Mouse (Mus musculus): Measurements from ENCODE around the gene Srp68.

Gene Srp68

DNA sequence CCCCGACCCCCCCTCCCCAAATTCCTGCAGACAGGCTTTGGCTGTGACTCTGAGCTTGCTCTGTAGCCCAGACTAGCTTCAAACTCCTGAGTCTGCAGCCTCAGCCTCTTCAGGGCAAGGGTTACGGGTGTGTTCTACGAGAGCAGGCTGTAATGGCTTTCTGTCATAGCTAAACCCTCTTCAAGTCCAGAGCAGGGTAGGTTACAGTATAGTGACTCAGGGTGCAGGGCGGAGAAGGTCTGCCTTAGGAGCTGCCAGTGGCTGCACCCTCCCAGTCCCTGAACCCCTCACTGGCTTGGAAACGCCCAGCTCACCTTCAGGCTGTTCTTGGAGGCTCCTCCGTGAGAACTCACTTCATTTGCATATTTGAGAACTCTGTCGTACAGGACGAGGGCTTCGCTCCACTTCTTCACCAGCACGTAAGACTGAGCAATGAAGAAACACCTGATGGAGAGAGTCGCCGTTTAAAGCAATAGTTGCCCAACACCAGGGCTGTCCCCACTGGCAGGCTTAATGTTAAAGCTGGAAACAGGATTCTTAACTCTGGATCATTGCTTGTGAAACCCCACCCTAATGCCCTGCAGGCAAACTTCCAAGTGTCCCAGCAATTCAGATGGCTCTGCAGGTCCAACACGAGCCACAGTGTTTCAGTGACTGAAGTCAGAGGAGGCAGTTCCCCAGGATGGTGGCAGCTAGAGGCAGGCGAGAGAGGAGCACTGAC lies 26.4 kb downstream of the Srp68 start:
- no peak for DNase-seq (ENCODE audit: low read depth, low spot score)

DNA sequence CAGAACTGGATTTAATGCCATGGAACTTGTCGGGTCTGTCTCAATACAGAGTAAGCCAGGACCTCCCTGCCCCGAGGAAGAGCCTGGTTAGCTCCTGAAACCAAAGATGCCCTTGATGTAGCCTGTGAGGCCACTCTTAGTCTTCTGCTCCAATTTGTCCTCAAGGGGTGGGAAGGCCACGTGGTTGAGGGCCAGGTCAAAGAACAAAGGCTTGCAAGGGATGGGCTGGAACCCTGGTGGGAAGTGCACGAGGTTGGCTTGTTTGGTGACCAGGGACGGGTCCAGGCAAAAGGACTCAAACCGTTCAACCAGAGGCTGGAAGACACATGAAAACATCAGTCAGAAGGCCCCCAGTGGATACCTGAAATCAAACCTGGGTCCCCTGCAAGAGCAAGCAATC lies 28.4 kb downstream of the Srp68 start:
- DNase-seq (ENCODE audit: low read depth, low spot score) = no peak

DNA sequence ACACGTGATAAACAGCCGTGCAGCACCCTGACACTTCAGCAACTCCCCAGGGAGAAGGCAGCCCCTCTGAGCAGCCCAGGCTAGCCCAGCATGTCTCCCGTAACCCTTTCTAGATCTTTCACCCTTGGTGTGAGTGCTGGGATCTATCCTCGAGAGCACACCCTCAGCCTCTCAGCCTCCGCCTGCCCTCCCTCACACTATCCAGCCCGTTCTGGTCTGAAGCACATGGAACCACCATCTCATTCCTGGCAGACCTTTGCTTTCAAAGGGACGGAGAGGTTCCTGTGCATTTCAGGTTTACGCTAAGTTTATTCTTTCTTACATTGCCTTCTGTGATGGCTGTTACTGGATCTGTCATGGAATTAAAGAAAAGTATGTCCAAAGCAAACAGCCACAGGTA lies 29.4 kb downstream of the Srp68 start:
- DNase-seq (ENCODE audit: low read depth, low spot score) = no peak

DNA sequence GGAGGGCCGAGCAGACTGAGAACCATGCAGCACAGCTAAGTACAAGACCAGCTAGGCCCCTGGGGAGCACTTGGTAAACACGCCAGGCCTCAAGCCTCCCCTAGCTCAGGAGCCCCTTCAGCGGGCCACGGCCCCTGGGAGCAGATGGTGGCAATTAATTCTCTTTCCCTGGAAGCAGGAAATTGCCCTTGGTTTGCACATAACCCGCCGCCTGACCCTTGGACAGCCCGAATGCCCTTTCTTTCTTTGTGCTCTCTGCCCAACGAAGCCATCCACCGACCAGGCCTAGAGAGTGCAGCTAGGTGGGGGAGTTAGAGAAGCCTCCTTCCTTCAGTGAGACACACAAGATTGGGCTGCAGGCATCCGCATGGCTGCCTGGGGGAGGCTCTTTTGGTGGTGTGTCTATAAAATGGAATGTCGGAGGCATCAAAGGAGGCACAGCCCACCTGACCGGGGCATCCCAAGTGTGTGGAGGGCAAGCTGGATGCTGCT lies 32.2 kb downstream of the Srp68 start:
- DNase-seq (ENCODE audit: low read depth, low spot score) = no peak

DNA sequence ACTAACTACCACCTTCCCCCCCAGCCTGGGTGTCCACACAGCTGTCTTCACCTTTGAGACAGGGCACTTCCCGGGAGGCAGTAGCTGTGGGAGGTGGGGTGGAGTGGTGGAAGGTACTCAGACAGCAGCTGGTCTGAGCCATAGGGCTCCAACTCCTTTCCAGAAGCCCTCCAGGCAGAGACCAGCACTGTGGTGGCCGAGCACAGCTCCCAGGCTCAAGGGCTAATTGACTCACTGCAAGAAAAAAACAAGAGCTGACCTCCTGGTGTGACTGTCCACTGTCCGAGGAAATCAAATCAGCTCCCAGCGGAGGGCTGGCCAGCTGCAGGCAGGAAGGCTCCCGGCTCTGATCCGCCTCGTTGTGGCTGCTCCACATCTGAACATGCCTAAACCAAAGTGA lies 34.2 kb downstream of the Srp68 start:
- no peak for DNase-seq (ENCODE audit: low read depth, low spot score)

DNA sequence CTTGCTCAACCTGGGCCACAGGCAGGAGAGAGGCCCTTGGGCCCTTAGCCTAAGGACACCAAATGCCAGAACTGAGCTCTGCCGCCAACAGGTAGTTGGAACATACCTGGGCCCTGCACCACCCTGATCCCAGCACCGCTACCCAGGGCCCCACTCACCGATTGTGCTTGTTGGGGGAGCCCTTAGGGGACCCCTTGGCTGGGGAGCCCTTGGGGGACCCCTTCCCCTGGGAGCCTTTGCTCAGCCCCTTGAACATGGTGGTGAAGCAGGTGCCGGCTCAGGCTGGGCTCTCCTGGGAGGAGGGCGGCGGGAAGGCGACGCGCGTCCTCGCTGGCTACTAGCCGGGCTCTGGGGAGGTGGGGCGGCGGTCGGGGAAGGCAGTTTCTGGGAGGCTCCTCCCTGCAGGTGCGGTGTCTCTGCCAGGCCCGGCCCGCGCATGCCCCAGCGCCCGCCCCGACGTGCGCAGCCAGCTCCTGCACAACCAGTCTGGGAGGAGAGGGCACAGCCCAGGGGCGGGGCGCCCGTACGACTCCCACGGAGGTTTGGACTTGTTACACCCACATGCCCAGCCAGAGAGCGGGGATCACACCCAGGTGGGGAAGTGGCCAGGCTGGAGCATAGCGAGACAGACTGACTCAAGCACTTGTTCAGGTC lies 36.1 kb downstream of the Srp68 start, which contains the start of gene Evpl:
TSS of gene Evpl (minus strand) at position 336 of the 654 bp plus-strand sequence.
- DNase-seq (ENCODE audit: low read depth, low spot score) = no peak

DNA sequence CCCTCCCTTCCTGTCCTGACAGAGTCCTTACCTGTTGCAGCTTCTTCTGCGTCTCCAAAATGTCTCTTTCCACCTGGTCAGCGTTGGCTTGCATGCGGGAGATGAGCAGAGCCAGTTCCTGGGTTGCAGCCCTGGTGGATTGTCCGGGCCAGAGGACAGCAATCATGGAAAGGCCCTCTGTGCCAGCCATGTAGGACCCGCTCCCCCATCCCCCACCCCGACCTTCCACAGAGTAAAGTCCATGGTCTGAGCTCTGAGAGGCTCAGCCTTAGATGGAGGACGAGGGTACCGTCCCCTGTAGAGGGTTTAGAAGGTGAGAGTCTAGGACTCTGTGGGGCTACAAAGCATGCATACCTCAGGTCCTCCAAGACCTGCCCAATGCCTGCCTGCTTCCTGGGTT lies 39.1 kb downstream of the Srp68 start:
- DNase-seq (ENCODE audit: low read depth, low spot score) = no peak

DNA sequence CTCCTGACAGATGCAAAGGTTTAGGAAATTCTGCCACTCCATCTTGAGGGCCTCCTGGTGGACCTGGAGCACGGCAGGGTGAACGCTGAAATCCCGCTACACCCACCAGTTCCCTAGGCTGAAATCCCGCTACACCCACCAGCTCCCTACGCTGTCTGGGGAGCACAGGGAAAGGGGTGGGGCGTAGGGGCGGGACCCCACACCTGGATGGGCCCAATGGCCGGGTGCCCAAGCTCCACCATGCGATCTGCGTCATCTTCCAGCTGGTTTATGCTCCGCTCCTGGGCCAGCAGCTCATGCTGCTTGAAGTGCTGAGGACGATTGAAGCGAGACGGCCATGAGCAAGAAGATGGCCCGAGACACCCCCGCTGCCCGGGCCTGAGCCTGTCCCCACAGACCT lies 41.6 kb downstream of the Srp68 start:
- no peak for DNase-seq (ENCODE audit: low read depth, low spot score)

DNA sequence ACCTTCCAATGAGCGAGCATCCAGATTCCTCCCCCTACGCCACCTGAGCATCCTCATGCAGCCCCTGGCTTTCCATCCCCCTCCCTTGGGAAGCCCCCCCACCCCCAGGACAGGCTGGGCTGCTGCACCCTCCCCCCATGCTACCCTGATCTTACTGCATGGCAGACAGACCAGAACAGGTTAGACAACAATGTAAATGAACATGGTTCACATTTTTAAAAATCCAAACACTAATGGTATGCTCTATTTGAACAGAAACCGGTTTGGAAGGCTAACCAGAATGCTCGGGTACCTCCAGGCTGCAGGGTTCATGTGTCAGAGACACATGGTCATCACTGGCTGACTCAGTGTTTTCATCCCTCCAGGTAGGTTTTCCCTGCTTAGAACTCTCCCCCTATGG lies 45.3 kb downstream of the Srp68 start:
- DNase-seq (ENCODE audit: low read depth, low spot score) = no peak

DNA sequence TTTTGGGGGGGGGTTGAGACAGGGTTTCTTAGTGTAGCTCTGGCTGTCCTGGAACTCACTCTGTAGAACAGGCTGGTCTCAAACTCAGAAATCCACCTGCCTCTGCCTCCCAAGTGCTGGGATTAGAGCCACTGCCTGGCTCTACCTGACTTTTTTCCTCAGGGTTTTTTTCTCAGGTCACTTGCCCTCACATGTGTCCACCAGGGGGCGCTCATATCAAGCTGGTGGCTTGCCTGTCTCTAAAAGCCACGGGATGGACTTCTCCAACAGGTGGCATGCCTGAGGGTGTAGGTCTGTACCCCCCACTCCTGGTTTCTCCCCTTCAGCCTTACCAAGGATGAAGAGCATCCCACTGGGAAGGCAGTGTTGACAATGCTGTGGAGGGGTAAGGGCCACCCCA lies 47.6 kb downstream of the Srp68 start:
- DNase-seq (ENCODE audit: low read depth, low spot score) = peak; percentile 17

DNA sequence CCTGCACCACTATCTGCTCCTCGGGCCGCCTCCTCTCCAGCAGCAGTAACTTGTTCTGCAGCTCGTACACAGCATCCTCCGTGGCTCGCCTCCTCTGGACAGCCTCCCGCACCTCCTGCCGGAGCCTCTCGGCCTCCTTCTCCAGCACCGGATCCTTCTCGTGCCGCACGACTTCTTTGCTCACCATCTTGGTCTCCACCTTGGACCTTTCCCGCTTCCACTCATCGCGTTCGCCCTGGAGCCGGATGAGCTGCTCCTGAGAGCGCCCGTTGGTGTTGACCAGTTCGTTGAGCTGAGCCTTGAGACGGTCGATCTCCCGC lies 51.3 kb downstream of the Srp68 start:
- no peak for DNase-seq (ENCODE audit: low read depth, low spot score)

DNA sequence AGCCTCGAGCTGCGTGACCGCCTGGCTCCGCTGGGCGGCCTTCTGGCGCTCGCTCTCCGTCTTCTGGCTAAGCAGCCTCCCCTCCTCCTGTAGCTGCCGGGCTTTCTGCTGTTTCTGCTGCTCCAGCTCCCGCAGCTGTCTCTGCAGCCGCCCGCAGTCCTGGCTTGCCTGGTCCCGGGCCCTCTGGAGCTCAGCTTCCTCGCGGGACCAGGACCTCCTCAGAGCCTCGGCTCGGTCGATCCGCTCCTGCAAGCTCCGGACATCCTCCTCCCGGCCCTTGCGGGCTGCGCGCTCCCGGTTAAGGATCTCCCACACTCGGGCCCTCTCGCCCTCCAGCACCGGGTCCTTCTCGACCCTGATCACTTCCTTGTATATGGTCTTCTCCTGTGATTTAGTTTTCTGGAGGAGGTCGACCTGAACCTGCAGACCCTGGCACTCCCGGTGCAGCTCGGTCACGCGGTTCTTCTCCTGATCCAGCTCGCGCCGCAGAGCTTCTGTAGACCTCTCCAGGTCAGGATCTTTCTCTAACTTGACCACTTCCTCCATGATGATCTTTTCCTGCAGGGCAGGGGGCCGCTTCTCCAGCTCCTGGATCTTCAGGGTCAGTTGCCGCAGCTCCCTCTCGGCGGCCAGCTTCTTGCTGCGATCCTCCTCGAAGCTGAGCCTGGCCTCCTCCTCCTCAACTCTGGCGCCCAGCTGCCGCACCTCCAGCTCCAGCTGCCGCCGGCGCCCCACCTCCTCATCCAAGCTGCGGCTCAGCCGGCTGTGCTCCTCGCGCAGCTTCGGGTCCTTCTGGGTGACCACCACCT lies 51.9 kb downstream of the Srp68 start:
- DNase-seq (ENCODE audit: low read depth, low spot score) = no peak

DNA sequence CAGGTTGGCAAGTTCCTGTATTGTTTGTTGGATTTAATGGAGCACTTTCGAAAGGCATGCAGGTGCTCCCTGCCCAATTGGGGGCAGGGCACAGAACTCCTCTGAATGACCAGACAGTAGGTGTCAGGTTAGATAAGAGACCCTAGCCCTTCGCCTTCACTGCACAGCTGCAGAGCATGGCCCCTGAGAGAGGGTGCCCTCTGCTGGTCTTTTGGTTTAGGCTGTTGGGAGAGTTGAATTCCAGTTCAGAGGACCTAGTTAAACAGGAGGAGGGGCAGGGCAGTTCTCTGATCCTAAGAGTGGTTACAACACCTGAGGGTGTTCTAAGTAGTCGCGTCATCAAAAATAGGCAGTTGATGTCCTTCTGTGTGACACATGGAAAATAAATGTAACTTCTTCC lies 54.1 kb downstream of the Srp68 start:
- DNase-seq (ENCODE audit: low read depth, low spot score) = no peak

DNA sequence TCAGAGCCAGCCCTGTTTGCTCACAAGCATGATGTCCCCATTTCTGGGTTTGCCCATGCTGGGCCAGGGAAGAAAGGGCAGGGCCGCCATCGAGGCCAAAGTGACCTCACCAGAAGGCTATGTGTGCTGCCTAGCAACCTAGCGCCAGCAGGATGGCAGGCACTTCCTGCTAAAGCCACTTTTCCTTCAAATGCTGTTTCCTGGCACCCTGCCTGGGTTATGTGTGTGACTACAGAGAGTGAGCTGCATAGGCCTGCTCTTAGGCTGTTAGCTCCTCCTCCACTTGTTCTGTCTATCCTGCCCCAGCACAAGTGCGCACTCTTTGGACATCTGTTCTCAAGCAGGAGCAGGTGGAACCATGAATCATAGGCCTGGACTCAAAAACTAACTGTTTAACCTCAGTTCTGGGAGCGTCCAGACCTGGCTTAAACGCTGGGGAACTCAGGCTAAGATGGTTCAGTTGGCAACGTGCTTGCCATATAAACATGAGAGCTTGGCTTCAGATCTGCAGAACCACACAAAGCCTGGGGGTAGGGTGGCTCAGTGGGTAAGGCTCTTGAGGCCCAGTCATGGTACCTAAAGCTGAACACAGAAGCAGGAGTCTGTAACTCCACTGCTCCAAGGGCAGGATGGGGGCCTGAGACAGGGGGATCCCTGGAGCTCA lies 55.1 kb downstream of the Srp68 start:
- DNase-seq (ENCODE audit: low read depth, low spot score) = peak; percentile 84

DNA sequence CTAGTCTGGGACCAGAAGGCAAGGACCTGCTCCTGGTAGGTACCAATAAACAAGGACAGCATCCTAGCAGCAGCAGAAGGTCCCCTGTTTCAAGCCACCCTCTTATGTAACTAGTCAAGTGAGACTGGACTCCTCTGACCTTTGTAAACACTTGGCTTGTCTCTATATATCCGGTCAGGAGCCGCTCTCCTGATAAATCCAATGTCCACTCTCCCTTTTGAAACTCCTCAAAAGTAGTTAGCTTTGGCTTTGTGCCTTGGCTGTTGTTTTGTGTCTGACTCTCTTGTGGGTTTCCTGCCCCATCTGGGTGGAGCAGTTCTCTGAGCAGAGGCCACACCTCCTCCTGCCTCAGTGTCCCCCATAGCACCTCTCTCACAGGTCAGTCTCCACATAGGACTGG lies 55.8 kb downstream of the Srp68 start:
- DNase-seq (ENCODE audit: low read depth, low spot score) = no peak

DNA sequence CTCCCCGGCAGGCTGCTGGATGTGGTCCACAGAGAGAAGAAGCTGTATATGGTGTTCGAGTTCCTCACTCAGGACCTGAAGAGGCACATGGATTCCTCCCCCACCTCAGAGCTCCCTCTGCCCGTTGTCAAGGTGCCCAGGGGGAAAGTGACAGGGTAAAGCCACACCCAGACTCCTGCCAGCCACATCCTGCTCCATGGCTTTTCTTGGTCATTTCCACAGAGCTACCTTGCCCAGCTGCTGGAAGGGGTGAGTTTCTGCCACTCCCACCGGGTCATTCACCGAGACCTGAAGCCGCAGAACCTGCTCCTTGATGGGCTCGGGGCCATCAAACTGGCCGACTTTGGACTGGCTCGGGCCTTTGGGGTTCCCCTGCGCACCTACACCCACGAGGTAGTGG lies 57.5 kb downstream of the Srp68 start:
- DNase-seq (ENCODE audit: low read depth, low spot score) = no peak

DNA sequence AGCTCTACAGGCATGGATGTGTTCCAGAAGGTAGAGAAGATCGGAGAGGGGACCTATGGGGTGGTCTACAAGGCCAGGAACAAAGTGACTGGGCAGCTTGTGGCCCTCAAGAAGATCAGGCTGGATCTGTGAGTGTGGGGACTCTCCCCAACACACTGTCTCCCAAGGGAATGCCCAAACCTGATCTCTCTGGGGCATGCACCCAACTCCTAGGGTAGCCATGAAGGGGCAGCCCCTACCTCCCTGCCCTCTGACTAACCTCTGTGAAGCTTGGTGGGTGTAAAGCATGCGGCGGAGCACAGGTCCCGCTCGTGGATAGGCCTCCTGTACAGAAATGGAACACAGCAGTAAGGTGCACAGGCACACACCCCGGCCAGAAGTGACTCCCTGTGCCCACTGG lies 58.0 kb downstream of the Srp68 start:
- no peak for DNase-seq (ENCODE audit: low read depth, low spot score)

DNA sequence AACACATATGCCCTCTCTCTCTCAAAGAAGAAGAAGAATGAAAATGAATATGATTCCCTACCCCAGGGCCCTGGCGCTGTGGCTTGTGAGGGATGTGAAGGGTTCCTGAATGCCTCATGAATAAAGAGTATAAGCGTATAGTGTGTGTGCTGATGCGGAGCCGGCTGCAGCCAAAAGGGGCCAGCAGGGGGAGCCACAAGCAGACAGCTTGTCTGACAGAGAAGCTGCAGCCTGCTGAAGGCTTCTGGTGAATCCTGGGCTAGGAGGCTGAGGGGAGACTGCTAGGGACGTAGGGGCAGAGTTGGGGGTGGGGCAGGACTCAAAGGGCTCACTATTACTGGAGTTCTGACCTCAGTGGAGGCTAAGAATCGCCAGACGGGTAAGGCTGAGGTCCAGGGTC lies 58.8 kb downstream of the Srp68 start:
- no peak for DNase-seq (ENCODE audit: low read depth, low spot score)

DNA sequence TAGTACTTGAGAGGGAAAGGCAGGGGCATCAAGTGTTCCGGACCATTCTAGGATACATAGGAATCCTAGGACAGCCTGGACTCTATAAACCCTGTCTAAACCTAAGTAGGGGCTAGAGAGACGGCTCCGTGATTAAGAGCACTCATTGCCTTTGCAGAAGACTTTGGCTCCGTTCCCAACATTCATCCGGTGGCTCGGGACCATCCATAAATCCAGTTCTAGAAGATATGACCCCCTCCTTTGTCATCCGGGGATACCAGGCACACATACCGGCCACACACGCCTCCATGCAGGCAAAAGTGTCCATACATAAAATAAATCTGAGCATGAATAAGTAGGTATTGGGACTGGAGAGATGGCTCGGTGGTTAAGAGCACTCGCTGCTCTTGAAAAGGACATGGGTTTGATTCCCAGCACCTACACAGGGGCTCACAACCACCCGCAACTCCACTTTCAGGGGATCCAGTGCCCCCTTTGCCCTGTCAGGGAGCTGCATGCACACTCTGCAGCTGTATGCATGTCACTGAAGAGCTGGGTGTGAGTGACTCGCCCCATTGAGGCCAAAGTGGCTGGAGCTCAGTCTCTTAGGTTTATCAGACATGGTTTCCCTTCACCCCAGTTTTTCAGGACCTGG lies 60.0 kb downstream of the Srp68 start:
- DNase-seq (ENCODE audit: low read depth, low spot score) = no peak

DNA sequence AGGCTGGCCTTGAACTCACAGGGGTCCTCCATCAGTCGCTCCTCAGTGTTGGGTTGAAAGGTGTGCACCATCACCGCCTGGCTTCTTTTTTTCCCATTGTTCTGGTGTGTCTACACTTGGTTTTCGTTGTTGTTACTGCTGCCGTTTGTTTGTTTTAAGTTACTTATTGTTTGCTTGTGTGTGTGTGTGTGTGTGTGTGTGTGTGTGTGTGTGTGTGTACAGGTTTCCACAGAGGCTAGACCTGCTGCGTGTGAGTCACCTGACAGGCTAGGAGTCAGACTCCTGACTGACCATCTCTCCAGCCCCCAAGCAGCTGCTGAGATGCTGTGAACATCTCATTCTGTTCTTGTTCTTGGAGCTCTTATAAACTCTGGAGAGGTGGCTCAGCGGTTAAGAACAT lies 61.2 kb downstream of the Srp68 start:
- DNase-seq (ENCODE audit: low read depth, low spot score) = no peak

DNA sequence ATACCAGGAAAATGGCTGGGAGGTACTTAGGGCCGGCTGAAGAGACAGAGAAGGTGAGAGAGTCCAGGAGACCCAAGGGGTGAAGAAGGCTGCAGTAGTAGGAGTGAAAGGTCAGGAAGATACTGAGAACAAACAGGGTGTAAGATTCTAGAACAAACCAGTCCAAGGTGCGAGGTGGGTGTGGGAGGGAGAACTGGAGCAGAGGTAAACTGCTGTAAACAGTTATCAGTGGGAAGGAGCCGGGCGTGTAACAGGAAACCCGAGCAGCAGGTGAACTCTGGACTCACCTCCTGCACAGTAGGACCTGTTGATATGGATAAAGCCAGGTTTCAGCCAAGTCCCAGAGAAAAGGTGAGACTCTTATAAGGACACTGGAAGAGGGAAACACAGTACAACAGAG lies 63.3 kb downstream of the Srp68 start:
- no peak for DNase-seq (ENCODE audit: low read depth, low spot score)

DNA sequence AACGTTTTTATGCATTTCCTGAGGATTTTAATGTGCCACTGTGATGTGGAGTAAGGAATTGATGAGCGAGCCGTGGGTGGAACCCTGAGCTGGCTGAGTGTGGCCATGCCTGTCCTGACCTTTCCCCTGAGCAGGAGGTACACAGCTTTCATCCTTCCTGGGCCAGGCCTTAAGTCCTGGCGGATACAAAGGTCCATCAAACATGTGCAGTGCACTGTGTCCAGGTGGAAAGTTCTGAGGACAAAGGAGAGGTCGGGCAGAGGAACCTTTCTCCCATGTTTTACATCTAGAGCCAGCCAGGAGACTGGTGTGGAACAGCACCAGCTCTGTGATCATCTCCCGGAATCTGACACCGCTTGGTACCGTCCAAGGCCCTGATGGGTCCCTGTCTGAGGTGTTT lies 64.8 kb downstream of the Srp68 start:
- no peak for DNase-seq (ENCODE audit: low read depth, low spot score)
